Mouse (Mus musculus): ENCODE measurements at regions not wholly inside any gene's neighbourhood (a gene's known extent, or its start where the extent isn't known, plus 50 kb on each side); places are given as distances from the start of the nearest gene placed in this dataset.

GRCm38 (mm10) chr8:30988051-30988450 lies 2440.5 kb upstream of the 5930422O12Rik start:
- no peak for TF ChIP-seq POLR2A (IDR thresholded peaks at IDR 0.05; ENCODE audit: low read depth, low read length)
- TF ChIP-seq CTCF (IDR thresholded peaks at IDR 0.05; ENCODE audit: borderline replicate concordance, insufficient read depth, low read length): no peak

Measured in embryonic fibroblast, embryonic 13.5 days (primary cell).